Mouse (Mus musculus): Measurements from ENCODE around the gene Celsr1. TPM values are rescaled to one million over a fixed set of nuclear protein-coding genes. Genes with fewer than 3 reads are reported as not detected.
A peak's percentile ranks its signal among the peaks of the same experiment; 100 is the strongest.

The Celsr1 gene
- polyA plus RNA-seq, 1 experiment from 2014 or later = 1.2 TPM

DNA sequence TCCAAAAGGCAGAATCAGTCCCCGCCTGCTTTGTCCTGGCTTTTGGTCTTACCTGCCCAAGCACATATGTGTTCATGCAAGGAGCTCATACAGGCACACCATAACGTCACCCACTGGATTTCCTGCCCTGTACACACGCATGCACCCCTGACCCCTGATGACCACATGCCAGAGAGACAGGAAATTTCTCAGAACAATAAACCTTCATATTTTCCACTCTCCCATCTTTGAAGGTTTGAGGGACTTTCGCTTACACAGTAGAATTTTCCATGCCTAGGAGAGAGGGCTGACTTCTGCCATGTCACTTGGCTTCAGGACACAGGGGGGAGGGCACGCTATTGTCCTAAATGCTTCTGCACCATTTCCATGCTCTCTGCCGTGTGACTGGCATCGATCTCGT, 13.6 kb downstream of the Celsr1 start:
- 87% methylated on average over 8 of the region's 8 CpGs for WGBS
- H3K27ac ChIP-seq (replicated peaks) = no peak overlapping the region
- H3K4me3 ChIP-seq = no peak overlapping the region
- H3K27me3 ChIP-seq (replicated peaks; ENCODE audit: low read depth, poor library complexity, severe bottlenecking) = no peaks in the 10 kb centered on the region
- peaks cover 6% of the 10 kb centered on the region; the same call in 1 of the 2 replicates for H3K9me3 ChIP-seq
- peaks cover 21% of the 10 kb centered on the region for H3K4me1 ChIP-seq
- H3K36me3 ChIP-seq (replicated peaks) = peaks cover 14% of the 10 kb centered on the region
- no peak for DNase-seq (ENCODE audit: low spot score)

DNA sequence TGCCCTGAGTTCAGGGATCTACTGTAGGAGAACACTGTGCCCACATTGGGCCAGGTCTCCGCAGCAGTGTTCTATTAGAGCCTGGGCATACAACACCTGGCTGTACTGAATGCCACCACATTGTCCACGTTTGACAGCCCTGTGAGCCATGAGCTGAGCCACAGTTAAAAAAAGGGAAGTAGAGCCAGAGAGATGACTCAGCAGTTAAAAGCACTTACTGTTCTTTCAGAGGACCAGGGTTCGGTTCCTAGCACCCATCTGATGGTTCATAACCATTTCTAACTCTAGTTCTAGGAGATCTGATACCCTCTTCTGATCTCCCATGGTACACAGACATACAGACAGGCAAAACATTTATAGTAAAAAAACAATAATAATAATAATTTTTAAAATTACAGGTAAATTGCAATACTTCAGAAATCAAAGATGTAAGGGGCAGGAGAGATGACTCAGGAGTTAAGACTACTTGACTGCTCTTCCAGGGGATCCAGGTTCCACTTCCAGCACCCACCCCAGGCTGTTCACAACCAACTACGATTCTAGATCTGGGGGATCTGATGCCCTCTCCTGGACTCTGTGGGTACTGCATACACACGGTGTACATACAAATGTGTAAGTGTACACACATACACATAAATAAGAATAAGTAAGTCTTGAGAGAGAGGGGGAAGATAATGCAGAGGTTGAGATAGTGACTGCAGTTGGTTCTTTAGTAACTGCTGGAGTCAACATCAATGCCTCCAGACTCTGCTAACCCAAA, 14.6 kb downstream of the Celsr1 start:
- Histone ChIP-seq H3K27ac (replicated peaks) (no peak overlapping the region), H3K9me3 (peaks cover 6% of the 10 kb centered on the region; the same call in 1 of the 2 replicates), H3K27me3 (replicated peaks; ENCODE audit: low read depth, poor library complexity, severe bottlenecking) (no peaks in the 10 kb centered on the region), H3K4me3 (no peak overlapping the region), H3K36me3 (replicated peaks) (peaks cover 17% of the 10 kb centered on the region), H3K4me1 (peaks cover 25% of the 10 kb centered on the region)
- DNase-seq (ENCODE audit: low spot score) = no peak
- 93% methylated on average over 5 of the region's 5 CpGs for whole genome bisulfite sequencing

DNA sequence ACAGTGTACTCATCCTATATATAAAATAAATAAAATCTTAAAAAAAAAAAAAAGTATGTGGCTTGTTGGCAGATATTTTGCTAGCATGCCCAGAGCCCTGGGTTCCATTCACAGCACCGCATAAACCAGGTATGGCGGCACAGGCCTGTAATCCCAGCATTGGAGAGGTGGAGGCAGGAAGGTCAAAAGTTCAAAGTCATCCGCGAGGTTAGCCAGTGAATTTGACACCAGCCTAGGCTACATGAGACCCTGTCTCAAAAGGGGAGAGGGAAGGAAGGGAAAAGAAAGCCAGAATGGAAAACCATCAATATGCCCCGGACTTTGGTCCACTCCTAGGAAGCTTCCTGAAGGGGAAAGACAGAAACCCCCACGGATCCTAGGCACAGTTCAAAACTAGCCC, 16.2 kb downstream of the Celsr1 start:
- H3K27me3 ChIP-seq (replicated peaks; ENCODE audit: low read depth, poor library complexity, severe bottlenecking) = peaks cover 5% of the 10 kb centered on the region; the same call in 1 of the 2 replicates
- H3K27ac ChIP-seq (replicated peaks) = no peak overlapping the region
- peaks cover 17% of the 10 kb centered on the region for H3K36me3 ChIP-seq (replicated peaks)
- peaks cover 6% of the 10 kb centered on the region; the same call in 1 of the 2 replicates for H3K9me3 ChIP-seq
- WGBS = 87% methylated on average over 6 of the region's 6 CpGs
- no peak overlapping the region for H3K4me3 ChIP-seq
- peaks cover 34% of the 10 kb centered on the region for H3K4me1 ChIP-seq
- DNase-seq (ENCODE audit: low spot score) = no peak

DNA sequence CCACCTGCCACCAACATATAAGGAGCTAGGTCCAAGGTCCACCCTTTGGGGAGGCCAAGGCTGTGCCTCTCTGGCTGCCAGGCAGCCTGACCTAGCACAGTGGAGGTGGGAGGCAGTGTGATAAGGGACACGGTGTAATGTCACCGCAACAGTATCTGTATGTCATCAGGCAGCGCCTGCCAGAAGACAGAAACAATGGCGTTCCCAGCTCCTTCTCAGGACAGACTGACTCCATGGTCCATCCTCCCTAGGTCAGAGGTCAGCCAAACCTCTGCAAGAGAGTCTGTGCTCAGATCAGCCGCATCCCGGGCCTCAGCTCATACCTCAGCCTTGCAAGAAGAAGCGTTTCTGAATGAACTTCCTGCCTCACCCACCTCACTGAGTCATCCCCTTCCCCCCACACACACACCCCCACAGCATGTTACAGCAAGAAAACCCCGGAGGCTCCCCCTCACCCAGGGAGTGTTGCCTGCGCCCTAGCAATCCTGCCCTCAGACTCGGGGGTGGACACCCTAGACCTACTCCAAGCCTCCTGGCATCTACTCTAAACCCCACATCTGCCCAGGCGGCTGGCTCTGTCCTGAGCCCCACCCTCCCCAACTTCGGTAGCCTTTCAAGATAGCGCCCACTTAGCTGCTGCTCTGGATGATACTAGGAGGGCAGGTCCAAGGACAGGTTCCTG, 17.6 kb downstream of the Celsr1 start:
- Histone ChIP-seq H3K4me3 (no peak overlapping the region), H3K27ac (replicated peaks) (no peak overlapping the region; the same call in 1 of the 2 replicates), H3K4me1 (peaks cover 29% of the 10 kb centered on the region), H3K27me3 (replicated peaks; ENCODE audit: low read depth, poor library complexity, severe bottlenecking) (peaks cover 18% of the 10 kb centered on the region), H3K36me3 (replicated peaks) (peaks cover 17% of the 10 kb centered on the region), H3K9me3 (peaks cover 6% of the 10 kb centered on the region; the same call in 1 of the 2 replicates)
- 66% methylated on average over 13 of the region's 13 CpGs for WGBS
- no peak for DNase-seq (ENCODE audit: low spot score)

DNA sequence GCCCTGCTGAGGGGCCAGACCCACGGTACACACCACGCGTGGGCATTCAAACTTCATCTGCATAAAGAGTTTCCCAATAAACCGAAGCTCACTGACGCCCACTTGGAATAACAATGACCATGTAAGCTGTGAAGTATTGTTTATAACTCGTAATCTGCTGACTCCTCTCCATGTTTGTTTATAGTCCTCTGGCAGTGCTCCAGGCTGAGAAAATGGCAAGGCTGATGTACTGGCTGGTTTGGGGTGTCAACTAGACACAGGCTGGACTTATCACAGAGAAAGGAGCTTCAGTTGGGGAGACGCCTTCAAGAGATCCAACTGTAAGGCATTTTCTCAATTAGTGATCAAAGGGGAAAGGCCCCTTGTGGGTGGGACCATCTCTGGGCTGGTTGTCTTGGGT, 18.6 kb downstream of the Celsr1 start:
- Histone ChIP-seq H3K4me1 (peaks cover 29% of the 10 kb centered on the region), H3K27me3 (replicated peaks; ENCODE audit: low read depth, poor library complexity, severe bottlenecking) (peaks cover 23% of the 10 kb centered on the region), H3K27ac (replicated peaks) (no peak overlapping the region), H3K4me3 (no peak overlapping the region), H3K9me3 (peaks cover 6% of the 10 kb centered on the region; the same call in 1 of the 2 replicates), H3K36me3 (replicated peaks) (peaks cover 17% of the 10 kb centered on the region)
- no peak for DNase-seq (ENCODE audit: low spot score)
- 88% methylated on average over 7 of the region's 7 CpGs for WGBS

DNA sequence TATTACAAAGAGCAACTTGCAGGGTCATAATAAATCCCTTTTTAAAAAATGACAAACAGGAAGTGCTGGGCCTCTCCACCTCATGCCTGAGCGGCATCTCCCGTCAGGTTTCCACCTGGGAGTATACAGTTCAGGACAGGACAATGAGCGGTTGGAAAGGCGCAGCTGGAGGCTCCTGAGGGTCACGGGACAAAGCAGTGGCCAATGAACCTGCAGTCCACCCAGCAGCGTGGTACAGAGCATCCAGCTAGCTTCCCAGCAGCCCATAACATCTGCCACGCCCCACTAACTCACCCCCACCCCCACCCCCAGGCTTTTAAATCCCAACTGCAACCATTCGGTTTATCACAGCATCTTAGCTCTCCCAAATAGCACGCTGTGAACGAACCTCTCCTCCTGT, 19.9 kb downstream of the Celsr1 start:
- Histone ChIP-seq H3K36me3 (replicated peaks) (peaks cover 8% of the 10 kb centered on the region), H3K27ac (replicated peaks) (no peak overlapping the region), H3K27me3 (replicated peaks; ENCODE audit: low read depth, poor library complexity, severe bottlenecking) (peaks cover 30% of the 10 kb centered on the region), H3K4me3 (no peak overlapping the region), H3K9me3 (peaks cover 4% of the 10 kb centered on the region; the same call in 1 of the 2 replicates), H3K4me1 (peaks cover 29% of the 10 kb centered on the region)
- DNase-seq (ENCODE audit: low spot score) = no peak
- 41% methylated on average over 10 of the region's 10 CpGs for WGBS

DNA sequence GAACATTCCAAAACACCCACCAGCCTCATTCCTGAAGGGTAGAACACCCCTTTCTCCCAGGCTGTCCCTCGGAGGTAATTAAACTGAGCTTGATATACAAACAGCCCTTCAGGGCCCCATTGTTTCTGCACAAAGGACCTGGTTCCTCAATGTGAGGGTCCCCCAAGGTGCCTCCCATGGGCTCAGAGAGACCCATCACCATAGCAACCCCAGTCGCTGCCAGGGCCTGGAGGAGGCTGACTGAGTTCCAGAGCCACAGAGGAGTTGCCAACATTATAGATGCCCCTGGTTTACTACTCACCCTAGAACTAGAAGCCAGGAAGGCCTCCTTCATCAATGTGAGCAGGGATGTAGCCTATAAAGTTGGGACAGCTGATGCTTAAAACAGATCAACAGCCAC, 20.4 kb downstream of the Celsr1 start:
- H3K36me3 ChIP-seq (replicated peaks) = 0 out of 2 replicates have a peak, but pooled peaks cover 4% of the 10 kb centered on the region

DNA sequence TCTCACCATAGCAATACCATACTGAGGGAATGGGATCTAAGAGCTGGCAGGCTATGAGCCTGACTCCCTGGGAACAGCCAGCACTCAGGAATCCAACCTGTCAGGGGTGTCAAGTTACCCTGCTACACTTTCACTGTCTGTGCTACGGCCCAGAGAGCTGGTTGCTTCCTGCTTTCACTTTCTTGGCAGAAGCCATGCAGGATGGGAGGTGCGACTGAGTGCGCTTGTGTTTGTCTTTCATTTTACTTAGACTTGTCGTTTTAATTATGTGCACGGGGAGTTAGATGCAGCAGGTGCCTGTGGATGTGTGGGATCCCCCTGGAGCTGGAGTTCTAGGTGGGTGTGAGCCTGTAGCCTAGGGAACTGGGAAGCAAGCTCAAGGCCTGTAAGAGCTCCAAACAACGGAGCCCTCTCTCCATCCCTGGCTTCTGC, 25.9 kb downstream of the Celsr1 start:
- peak overlapping the region; percentile 4; the same call in 1 of the 2 replicates for H3K27ac ChIP-seq (replicated peaks)
- peaks cover 55% of the 10 kb centered on the region for H3K27me3 ChIP-seq (replicated peaks; ENCODE audit: low read depth, poor library complexity, severe bottlenecking)
- 14% methylated on average over 6 of the region's 6 CpGs for WGBS
- no peaks in the 10 kb centered on the region for H3K36me3 ChIP-seq (replicated peaks)
- H3K4me3 ChIP-seq = peak overlapping the region; percentile 24; the same call in 1 of the 2 replicates
- H3K9me3 ChIP-seq = no peaks in the 10 kb centered on the region
- DNase-seq (ENCODE audit: low spot score) = peak; percentile 50
- H3K4me1 ChIP-seq = peaks cover 35% of the 10 kb centered on the region

More for the DNA sequence above, 20.4 kb downstream of the Celsr1 start:
- no peak overlapping the region for H3K4me3 ChIP-seq
- H3K27ac ChIP-seq (replicated peaks) = no peak overlapping the region; the same call in 1 of the 2 replicates
- no peak for DNase-seq (ENCODE audit: low spot score)
- WGBS = 22% methylated on average over 2 of the region's 2 CpGs
- 0 out of 2 replicates have a peak, but pooled peaks cover 2% of the 10 kb centered on the region for H3K9me3 ChIP-seq
- peaks cover 35% of the 10 kb centered on the region for H3K27me3 ChIP-seq (replicated peaks; ENCODE audit: low read depth, poor library complexity, severe bottlenecking)
- peaks cover 31% of the 10 kb centered on the region for H3K4me1 ChIP-seq

DNA sequence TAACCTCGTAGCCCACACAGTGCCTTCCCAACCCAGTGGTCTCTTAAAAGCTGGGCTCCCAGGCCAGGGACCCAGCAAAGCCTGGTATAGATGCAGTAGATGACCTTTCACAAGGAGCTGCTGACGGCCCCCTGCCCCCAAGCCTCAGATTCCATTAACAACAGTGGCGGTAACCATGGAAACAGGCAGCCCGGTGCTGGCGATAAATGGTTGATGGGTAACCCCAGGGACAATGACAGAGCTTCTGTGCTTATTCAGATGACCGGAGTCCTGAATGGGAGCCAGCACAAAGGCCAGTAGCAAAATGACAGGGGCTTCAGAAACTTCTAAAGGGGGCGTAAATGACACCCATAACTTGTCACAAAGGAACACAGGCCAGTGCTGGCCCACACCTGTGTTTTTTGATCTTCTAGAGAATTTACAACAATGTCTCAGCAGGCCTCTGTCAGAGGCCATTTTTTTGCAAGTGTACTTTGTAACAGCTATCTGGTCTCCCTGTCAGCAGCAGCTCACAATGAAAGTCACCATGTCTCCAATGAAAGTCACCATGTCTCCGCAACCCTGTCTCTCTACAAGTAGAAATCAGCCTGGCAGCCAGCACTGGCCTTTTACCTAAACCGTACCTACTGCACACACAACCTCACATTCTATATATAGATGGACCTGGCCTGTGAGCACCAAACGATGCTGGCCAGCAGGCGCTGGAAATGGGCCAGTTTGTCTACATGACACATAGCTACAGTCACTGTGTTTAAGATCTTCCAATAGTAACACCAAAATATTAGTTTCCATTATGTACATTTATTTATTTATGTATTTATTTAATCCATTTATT, 27.7 kb downstream of the Celsr1 start:
- H3K36me3 ChIP-seq (replicated peaks) = no peaks in the 10 kb centered on the region
- H3K9me3 ChIP-seq = no peaks in the 10 kb centered on the region
- WGBS = 23% methylated on average over 11 of the region's 11 CpGs
- peak; percentile 77 for DNase-seq (ENCODE audit: low spot score)
- peaks cover 42% of the 10 kb centered on the region for H3K4me1 ChIP-seq
- peaks cover 45% of the 10 kb centered on the region for H3K27me3 ChIP-seq (replicated peaks; ENCODE audit: low read depth, poor library complexity, severe bottlenecking)
- peak overlapping the region; percentile 72 for H3K27ac ChIP-seq (replicated peaks)
- H3K4me3 ChIP-seq = peak overlapping the region; percentile 5; the same call in 1 of the 2 replicates

DNA sequence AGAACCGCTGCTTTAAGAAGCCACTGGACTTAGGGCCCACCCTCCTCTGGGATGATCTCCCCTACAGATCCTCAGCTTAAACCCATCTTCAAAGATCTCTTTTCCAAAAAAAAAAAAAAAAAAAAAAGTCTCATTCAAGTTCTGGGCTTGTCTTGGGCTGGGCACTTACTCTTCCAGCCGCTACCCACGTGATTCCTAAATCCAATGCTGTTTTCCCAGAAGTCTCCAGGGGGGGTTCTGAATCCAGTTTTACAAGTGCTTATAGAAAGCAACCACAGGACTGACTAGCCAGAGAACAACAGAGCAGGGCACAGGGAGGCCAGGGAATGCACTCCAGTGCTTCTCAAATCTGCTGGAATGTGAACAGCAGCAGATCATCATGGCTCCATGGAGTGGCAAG, 29.5 kb downstream of the Celsr1 start:
- H3K4me3 ChIP-seq = no peak overlapping the region
- H3K9me3 ChIP-seq = no peaks in the 10 kb centered on the region
- no peak for DNase-seq (ENCODE audit: low spot score)
- H3K27me3 ChIP-seq (replicated peaks; ENCODE audit: low read depth, poor library complexity, severe bottlenecking) = peaks cover 39% of the 10 kb centered on the region
- no peaks in the 10 kb centered on the region for H3K36me3 ChIP-seq (replicated peaks)
- 92% methylated on average over 3 of the region's 3 CpGs for WGBS
- H3K27ac ChIP-seq (replicated peaks) = no peak overlapping the region
- H3K4me1 ChIP-seq = peaks cover 55% of the 10 kb centered on the region

DNA sequence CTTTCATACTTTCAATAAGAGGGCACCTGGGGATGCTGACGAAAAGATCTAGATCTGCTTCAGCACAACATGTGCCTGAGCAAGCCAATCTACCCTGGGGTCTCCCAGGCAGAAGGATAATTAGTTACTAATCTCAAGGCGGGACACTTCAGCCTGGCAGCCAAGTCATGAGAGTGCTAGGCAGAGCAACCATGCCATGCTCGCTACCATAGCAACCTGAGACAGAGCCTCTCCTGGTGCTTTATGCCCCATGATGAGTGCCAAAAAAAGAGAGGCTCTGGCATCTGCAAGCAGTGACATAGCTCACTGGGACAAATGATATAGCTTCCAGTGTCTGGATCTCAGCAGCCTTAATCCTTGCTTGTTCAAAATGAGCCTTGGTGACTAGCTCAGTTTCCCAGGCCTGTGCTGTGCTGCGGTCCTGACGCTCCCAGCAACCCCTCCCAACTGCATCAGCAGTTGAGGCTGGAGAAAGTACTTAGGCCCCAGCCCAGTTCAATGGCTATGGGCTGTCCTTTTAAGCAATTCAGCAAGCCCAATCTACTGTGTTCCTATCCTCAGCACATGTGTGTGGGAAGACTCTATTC, 32.8 kb downstream of the Celsr1 start:
- Histone ChIP-seq H3K27me3 (replicated peaks; ENCODE audit: low read depth, poor library complexity, severe bottlenecking) (peaks cover 25% of the 10 kb centered on the region; the same call in 1 of the 2 replicates), H3K36me3 (replicated peaks) (no peaks in the 10 kb centered on the region), H3K9me3 (no peaks in the 10 kb centered on the region), H3K4me1 (peaks cover 47% of the 10 kb centered on the region), H3K27ac (replicated peaks) (no peak overlapping the region; the same call in 1 of the 2 replicates), H3K4me3 (no peak overlapping the region)
- no peak for DNase-seq (ENCODE audit: low spot score)
- WGBS = 67% methylated on average over 5 of the region's 5 CpGs

All from embryonic facial prominence, embryonic 10.5 days (tissue).